Mouse (Mus musculus): ENCODE results near the gene Sox6. TPM values are rescaled to one million over a fixed set of nuclear protein-coding genes. Genes with fewer than 3 reads are reported as not detected.

The Sox6 gene
- polyA plus RNA-seq, 1 experiment from 2014 or later, result 38.0 TPM

DNA sequence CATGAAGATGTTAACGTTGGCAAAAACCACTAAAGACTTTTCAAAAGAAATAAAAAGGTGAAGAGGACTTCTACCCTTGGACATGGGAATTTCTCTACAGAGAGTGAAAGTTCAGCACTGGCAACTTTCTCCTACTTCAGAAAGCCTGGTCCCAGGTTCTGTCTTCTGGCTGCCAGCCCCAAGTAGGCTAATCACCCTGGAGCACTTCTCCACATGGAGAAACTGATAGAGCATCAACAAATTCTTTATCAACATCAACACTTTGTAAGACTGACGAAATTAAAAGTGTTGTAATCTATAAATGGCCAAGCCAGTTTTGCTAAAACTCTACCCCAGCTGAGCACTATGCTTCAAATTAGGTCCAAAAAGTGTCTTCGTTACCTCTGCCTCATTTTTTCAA lies 193.7 kb downstream of the Sox6 start:
- Histone ChIP-seq H3K4me1 (no peaks in the 10 kb centered on the region), H3K27me3 (replicated peaks) (no peaks in the 10 kb centered on the region), H3K4me3 (replicated peaks) (no peak overlapping the region), H3K36me3 (no peaks in the 10 kb centered on the region), H3K4me2 (no peak overlapping the region), H3K27ac (replicated peaks) (no peak overlapping the region), H3K9ac (replicated peaks) (no peak overlapping the region), H3K9me3 (replicated peaks) (no peaks in the 10 kb centered on the region)
- 93% methylated on average over 3 of the region's 3 CpGs for WGBS
- no peak for ATAC-seq (ENCODE audit: low FRiP score)

DNA sequence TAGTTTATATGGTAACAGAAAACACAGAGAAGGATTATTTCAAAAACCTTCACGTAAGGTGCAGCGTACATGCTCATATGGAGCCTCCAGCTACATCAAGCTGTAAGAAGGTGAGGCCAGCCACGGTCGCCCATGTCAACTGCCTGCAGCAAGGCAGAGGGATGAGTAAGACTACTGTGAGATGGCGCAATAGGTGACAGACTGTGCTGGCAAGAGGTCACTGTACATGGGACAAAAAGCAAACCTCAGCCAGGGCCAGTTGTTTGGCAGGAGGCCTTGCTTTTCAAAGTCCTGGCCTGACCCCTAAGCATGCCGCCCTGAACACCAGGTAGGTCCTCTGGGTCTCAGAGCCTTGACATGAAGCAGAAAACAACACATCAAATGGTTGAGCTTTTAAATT lies 194.2 kb downstream of the Sox6 start:
- Histone ChIP-seq H3K36me3 (no peaks in the 10 kb centered on the region), H3K4me3 (replicated peaks) (no peak overlapping the region), H3K27ac (replicated peaks) (no peak overlapping the region), H3K9ac (replicated peaks) (no peak overlapping the region), H3K9me3 (replicated peaks) (no peaks in the 10 kb centered on the region), H3K4me1 (no peaks in the 10 kb centered on the region), H3K4me2 (no peak overlapping the region), H3K27me3 (replicated peaks) (no peaks in the 10 kb centered on the region)
- WGBS, result 93% methylated on average over 6 of the region's 6 CpGs
- no peak for ATAC-seq (ENCODE audit: low FRiP score)

DNA sequence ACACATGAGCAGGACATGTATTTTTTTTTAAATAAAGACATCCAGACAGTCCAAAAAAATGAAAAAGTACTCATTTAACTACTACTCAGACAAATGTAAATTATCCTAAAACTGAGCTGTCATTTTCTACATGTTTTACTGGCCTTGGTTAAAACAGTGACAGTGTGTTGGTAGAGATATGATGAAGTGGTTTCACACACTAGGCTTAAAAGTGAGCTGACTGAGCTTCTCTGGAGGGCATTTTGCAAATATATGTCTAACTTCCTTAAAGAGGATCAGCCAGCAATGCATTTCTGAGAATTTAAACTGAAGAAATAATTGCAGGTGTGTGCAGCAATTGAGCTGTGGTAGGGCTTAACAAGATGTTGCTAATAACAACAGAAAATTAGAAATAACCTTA lies 196.3 kb downstream of the Sox6 start:
- Histone ChIP-seq H3K4me1 (no peaks in the 10 kb centered on the region), H3K9me3 (replicated peaks) (no peaks in the 10 kb centered on the region), H3K4me2 (no peak overlapping the region), H3K27ac (replicated peaks) (no peak overlapping the region), H3K9ac (replicated peaks) (no peak overlapping the region), H3K4me3 (replicated peaks) (no peak overlapping the region), H3K27me3 (replicated peaks) (no peaks in the 10 kb centered on the region), H3K36me3 (no peaks in the 10 kb centered on the region)
- no peak for ATAC-seq (ENCODE audit: low FRiP score)

DNA sequence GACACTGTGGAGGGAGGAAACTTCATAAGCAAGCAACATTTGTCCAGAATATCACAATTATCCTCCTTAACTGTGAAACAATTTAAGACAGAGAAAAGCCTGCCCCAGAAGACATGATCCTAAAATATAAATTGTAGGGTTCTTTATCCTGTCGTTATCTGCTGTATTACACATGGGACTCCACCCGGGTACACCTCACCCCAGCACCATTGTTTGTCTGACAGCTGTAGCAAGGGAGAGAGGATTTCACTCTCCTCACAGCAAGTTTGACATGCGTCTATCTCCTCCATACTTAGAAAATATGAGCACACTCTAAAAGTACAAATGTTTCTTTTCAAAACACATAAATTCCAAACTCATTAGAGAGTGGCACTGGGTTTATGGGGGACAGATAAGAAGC lies 198.0 kb downstream of the Sox6 start:
- Histone ChIP-seq H3K9me3 (replicated peaks) (no peaks in the 10 kb centered on the region), H3K9ac (replicated peaks) (no peak overlapping the region), H3K4me1 (no peaks in the 10 kb centered on the region), H3K27ac (replicated peaks) (no peak overlapping the region), H3K4me2 (no peak overlapping the region), H3K36me3 (no peaks in the 10 kb centered on the region), H3K27me3 (replicated peaks) (no peaks in the 10 kb centered on the region), H3K4me3 (replicated peaks) (no peak overlapping the region)
- no peak for ATAC-seq (ENCODE audit: low FRiP score)
- 55% methylated on average over 3 of the region's 3 CpGs for WGBS

DNA sequence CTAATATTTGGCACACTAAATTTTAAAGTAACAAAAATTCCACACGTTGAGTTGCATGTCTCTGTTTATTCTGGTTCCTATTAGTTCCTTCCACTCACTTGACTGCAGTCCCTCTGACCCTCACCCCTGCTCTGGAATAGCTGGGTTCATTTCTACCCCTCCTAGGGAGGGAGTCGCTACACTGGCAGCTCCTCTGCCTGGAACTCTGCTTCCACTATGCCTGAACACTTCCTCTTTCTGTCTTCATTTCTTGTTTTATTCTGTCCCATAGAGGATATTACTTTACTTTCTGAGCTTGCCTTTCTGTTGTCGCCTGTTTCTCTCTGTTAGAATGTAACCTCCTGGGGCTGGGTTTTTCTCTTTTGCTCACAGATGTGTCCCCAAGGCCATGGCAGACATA lies 203.6 kb downstream of the Sox6 start:
- Histone ChIP-seq H3K27ac (replicated peaks) (no peak overlapping the region), H3K4me2 (no peak overlapping the region), H3K9ac (replicated peaks) (no peak overlapping the region), H3K4me1 (peaks cover 10% of the 10 kb centered on the region), H3K4me3 (replicated peaks) (no peak overlapping the region), H3K9me3 (replicated peaks) (no peaks in the 10 kb centered on the region), H3K27me3 (replicated peaks) (no peaks in the 10 kb centered on the region), H3K36me3 (no peaks in the 10 kb centered on the region)
- WGBS, result 79% methylated on average over 3 of the region's 3 CpGs
- no peak for ATAC-seq (ENCODE audit: low FRiP score)

DNA sequence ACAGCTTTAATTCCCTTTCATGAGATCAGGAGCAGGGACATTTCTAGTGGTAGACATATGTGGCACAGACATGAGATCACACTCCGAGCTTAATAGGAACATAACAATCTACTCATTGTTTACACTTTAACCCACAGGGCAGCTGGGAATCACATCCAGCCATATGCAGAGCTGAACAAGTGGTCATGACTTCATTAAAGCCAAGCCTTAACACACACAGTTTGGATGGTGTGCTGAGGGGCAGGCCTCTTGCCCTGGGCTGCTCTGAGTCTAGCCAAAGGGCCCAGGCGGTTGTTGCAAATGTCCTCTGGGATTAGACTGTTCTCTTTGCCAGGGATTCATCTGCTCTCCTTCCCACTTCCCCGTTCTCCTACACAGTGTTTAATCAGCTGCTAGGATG lies 204.9 kb downstream of the Sox6 start:
- no peak overlapping the region for H3K4me3 ChIP-seq (replicated peaks)
- ATAC-seq (ENCODE audit: low FRiP score), result no peak
- H3K36me3 ChIP-seq, result no peaks in the 10 kb centered on the region
- peaks cover 10% of the 10 kb centered on the region for H3K4me1 ChIP-seq
- H3K27me3 ChIP-seq (replicated peaks), result no peaks in the 10 kb centered on the region
- no peaks in the 10 kb centered on the region for H3K9me3 ChIP-seq (replicated peaks)
- WGBS, result 37% methylated on average over 3 of the region's 3 CpGs
- no peak overlapping the region for H3K9ac ChIP-seq (replicated peaks)
- H3K27ac ChIP-seq (replicated peaks), result no peak overlapping the region
- H3K4me2 ChIP-seq, result no peak overlapping the region

DNA sequence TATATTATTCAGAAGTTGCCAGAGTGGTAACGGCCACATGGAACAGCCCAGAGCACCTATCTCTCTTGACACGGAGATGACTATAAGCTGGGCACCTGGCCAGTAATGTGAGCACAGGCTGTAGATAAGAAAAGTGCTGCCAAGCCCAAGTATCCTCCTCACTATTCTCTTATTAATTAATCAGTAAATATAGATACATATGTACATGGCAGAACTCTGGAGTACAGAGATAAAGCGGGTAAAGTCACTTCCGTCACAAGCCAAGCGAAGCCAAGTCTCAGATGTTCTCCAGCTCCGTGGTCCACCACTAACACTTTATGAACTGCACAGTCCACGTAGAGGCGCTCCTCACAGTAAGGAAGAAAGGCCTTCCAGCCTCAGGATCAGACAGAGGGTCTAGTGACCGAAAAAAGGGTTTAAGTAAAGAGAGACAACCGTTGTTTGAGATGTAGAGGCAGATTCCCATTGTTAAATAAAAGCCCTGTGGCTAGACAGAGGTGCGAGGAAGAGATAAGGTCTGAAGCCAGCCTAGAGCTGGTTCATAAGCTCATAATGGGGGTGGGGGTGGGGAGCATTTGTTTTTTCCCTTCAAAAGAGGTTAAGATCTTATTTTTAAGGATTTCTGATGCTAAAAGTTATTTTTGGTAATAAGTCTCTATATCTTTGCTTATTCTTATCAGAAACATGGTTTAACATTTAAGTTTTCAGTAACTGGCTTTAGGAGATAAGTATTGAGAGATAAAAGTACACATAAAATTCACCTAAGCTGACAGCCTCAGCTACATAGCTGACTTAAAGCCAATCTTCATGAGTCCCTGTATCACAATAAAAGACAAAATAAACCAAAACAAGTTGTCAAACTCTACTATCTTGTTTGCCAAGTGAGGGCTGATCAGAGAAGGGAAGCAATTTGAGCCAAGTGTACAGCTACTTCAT lies 207.4 kb downstream of the Sox6 start:
- Histone ChIP-seq H3K9me3 (replicated peaks) (no peaks in the 10 kb centered on the region), H3K9ac (replicated peaks) (no peak overlapping the region), H3K27ac (replicated peaks) (no peak overlapping the region), H3K36me3 (no peaks in the 10 kb centered on the region), H3K4me3 (replicated peaks) (no peak overlapping the region), H3K4me1 (peaks cover 15% of the 10 kb centered on the region), H3K4me2 (no peak overlapping the region), H3K27me3 (replicated peaks) (no peaks in the 10 kb centered on the region)
- WGBS, result 79% methylated on average over 11 of the region's 11 CpGs
- no peak for ATAC-seq (ENCODE audit: low FRiP score)

DNA sequence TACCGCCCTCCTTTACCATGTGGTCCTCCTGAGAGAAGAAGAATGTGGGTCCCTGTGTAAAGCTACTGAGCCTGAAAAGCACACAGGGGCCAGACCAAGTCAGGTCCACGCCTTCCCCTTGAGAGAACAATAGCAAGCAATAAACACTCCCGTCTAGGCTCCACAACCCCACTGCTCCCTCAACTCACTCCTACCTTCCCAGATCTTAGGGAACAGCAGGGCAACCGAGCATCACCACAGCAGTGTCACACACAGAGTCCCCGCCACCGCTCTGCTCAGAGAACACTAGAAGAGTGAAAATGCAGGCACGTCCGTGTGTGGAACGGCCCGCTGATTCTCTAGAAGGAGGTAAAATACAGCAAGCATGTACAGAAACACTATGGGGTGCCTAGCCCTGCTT lies 208.2 kb downstream of the Sox6 start:
- Histone ChIP-seq H3K27me3 (replicated peaks) (no peaks in the 10 kb centered on the region), H3K9me3 (replicated peaks) (no peaks in the 10 kb centered on the region), H3K4me3 (replicated peaks) (no peak overlapping the region), H3K9ac (replicated peaks) (no peak overlapping the region), H3K4me2 (peak overlapping the region; percentile 15; the same call in 1 of the 2 replicates), H3K36me3 (no peaks in the 10 kb centered on the region), H3K4me1 (peaks cover 22% of the 10 kb centered on the region), H3K27ac (replicated peaks) (no peak overlapping the region)
- no peak for ATAC-seq (ENCODE audit: low FRiP score)
- WGBS, result 18% methylated on average over 10 of the region's 10 CpGs

DNA sequence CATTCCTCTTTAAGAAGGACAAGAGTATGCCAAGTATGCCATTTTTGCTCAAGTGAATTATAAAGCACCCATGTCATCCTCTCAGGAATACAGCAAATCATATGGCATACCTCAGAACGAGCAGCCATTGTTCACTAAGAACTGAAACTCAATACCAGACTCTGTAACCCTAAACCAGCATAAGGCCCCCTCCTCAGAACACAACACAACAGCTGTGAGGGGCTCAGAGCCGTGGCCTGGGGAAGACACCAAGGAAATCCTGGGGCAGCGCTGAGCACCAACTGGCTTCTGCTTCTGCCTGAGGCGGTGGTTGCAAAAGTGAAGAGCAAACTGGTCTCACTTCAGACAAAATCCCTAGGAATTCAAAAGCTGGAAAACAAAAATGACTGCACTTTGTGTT lies 208.8 kb downstream of the Sox6 start:
- 23% methylated on average over 4 of the region's 4 CpGs for WGBS
- Histone ChIP-seq H3K27ac (replicated peaks) (no peak overlapping the region), H3K36me3 (no peaks in the 10 kb centered on the region), H3K9ac (replicated peaks) (no peak overlapping the region), H3K4me3 (replicated peaks) (no peak overlapping the region), H3K4me2 (no peak overlapping the region), H3K9me3 (replicated peaks) (no peaks in the 10 kb centered on the region), H3K4me1 (peaks cover 25% of the 10 kb centered on the region), H3K27me3 (replicated peaks) (no peaks in the 10 kb centered on the region)
- no peak for ATAC-seq (ENCODE audit: low FRiP score)

DNA sequence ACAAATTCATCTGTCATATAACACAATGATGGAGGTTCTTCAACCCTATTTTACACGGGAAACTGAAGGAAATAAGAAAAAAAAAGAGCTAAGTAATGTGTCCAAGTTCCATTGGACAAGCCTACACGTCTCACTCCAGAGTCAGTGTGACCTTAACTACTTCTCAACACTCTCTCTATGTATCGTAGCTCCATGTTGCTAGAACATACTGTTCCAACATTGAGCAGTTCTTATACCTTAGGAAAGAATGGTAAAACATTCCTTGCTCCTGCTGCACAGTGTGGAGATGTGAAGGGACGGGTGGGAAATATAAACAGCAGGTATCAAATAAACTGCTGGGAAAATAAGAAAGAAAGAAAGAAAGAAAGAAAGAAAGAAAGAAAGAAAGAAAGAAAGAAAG lies 209.3 kb downstream of the Sox6 start:
- Histone ChIP-seq H3K36me3 (no peaks in the 10 kb centered on the region), H3K4me1 (peaks cover 30% of the 10 kb centered on the region), H3K9ac (replicated peaks) (no peak overlapping the region), H3K4me3 (replicated peaks) (no peak overlapping the region), H3K27ac (replicated peaks) (no peak overlapping the region), H3K27me3 (replicated peaks) (no peaks in the 10 kb centered on the region), H3K4me2 (no peak overlapping the region), H3K9me3 (replicated peaks) (no peaks in the 10 kb centered on the region)
- 80% methylated on average over 4 of the region's 4 CpGs for WGBS
- ATAC-seq (ENCODE audit: low FRiP score), result no peak

DNA sequence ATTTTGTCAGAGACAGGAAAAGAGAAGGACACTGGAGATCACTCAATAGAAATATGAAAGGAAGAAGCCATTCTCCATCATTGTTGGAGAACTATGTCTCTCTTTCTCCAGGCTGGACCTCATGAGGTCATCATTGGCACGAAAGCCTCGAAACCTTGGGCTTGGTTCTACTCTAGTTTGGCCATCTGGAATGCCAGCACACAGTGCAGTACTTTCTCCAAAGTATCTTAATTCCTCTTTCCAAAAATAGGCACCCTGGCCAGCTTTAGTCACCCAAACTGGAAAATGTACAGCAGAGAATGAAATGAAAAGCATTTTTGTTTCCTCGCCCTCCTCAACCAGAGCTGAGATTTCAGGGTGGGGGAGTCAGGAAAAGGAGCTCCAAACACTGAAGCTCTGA lies 213.3 kb downstream of the Sox6 start:
- Histone ChIP-seq H3K4me3 (replicated peaks) (no peak overlapping the region), H3K9ac (replicated peaks) (no peak overlapping the region), H3K4me1 (peaks cover 22% of the 10 kb centered on the region), H3K27me3 (replicated peaks) (no peaks in the 10 kb centered on the region), H3K36me3 (no peaks in the 10 kb centered on the region), H3K27ac (replicated peaks) (peak overlapping the region; percentile 64), H3K9me3 (replicated peaks) (no peaks in the 10 kb centered on the region), H3K4me2 (no peak overlapping the region)
- no peak for ATAC-seq (ENCODE audit: low FRiP score)
- 51% methylated on average over 3 of the region's 3 CpGs for WGBS

DNA sequence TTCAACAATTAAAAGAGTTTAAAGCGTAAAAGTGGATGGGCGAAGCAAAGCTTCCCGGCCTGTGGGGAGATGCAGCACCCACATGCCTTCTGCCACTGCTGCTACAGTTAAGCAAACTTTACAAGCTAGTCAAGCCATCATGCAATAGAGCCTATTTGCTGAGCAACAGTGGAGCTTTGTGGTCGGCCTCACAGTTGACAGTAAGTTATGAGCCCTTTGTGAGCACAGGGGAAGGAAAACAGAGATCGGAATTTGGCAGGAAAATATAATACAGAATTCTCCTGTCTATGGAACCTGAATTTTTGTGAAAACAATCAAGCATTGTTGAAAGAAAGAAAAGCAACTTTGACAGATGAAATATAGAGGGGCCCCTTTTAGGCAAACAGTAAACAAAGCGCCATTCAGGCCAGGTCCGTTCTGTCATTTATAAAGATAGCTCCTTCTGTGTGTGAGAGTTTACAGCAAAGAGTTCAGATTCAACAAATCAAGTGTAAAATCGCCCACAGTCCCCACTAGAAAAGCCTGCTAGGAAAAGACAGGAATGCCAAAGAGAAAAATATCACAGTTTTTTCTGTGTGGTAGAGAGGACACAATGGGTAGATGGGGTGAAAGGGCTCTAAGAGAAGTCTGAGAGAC lies 213.9 kb downstream of the Sox6 start:
- no peaks in the 10 kb centered on the region for H3K36me3 ChIP-seq
- no peaks in the 10 kb centered on the region for H3K9me3 ChIP-seq (replicated peaks)
- peak overlapping the region; percentile 7; the same call in 1 of the 2 replicates for H3K4me3 ChIP-seq (replicated peaks)
- H3K9ac ChIP-seq (replicated peaks), result no peak overlapping the region
- ATAC-seq (ENCODE audit: low FRiP score), result peak; percentile 57; the same call in 1 of the 2 replicates
- peak overlapping the region; percentile 13; the same call in 1 of the 2 replicates for H3K4me2 ChIP-seq
- H3K27me3 ChIP-seq (replicated peaks), result no peaks in the 10 kb centered on the region
- H3K27ac ChIP-seq (replicated peaks), result peak overlapping the region; percentile 64
- WGBS, result 22% methylated on average over 8 of the region's 8 CpGs
- H3K4me1 ChIP-seq, result peaks cover 19% of the 10 kb centered on the region

All from neural tube, embryonic 15.5 days (tissue).